In the genomic region with DNA sequence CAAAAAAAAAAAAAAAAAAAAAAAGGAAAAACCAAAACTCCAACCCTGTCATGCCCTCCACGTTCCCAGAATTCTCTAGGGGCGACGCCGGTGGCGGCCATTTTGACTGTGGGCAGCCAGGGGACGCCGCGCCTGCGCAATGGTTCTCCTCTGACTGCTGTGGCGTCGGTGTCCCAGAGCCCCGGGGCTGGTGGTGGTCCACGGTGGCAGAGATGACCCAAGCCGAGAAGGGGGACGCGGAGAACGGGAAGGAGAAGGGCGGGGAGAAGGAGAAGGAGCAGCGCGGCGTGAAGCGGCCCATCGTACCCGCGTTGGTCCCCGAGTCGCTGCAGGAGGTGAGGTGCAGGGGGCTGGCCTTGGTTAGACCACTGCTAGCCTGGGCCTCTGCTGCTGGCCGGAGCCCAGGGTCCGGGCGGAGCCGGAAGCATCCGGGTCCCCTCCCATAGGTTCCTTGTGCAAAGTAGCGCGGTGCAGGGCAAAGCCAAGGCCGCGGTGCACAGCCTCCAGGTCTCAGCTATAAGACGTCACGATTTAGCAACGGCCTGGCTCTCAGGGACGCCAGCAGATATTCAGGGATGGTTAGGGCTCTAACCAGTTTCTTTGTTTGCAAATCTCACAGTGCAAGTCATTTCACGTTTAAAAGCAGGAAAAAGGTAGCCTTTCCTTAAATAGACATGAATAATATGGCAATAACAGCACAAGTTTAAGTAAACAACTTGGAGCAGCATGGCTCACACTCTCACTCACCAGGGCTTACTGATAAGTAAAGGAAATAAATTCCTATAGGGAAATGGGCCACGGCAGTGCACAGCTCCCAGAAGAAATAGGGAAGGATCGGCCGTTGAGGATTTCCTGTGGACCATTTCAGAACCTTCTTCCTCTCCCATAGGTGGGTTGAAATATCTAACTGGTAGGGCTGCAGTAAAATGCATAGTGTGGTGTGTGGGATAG, we compare ENCODE assay signal across 8 mouse cellular contexts. TPM values are rescaled to one million over a fixed set of nuclear protein-coding genes. Genes with fewer than 3 reads are reported as not detected.
DNase-seq lines count a peak whose midpoint lies in the region; ATAC-seq lines count a peak whose summit lies in the region.

TSS of gene Actr8 (plus strand) at position 84 of the 951 bp plus-strand sequence.

- peak within 1 kb of the TSS; percentile 67 for H3K4me3 ChIP-seq in intestine, embryonic 14.5 days (ENCODE audit: low read depth, low read length)

- peaks cover 9% of the 10 kb centered on the region for H3K4me1 ChIP-seq in intestine, embryonic 14.5 days (replicated peaks; ENCODE audit: control insufficient read depth, insufficient read depth, low read length)

- H3K36me3 ChIP-seq in intestine, embryonic 14.5 days (ENCODE audit: control insufficient read depth, insufficient read depth, low read length): peaks cover 61% of the 10 kb centered on the region

- H3K9ac ChIP-seq in intestine, embryonic 14.5 days (ENCODE audit: low read length): peak within 1 kb of the TSS; percentile 89

- H3K27me3 ChIP-seq in intestine, embryonic 14.5 days (replicated peaks; ENCODE audit: control insufficient read depth, insufficient read depth, low read length): no peaks in the 10 kb centered on the region

- H3K27ac ChIP-seq in intestine, embryonic 14.5 days (ENCODE audit: low read depth): peak within 1 kb of the TSS; percentile 91

- intact Hi-C loops in left cerebral cortex, postnatal 14 days (cut with DNase I): no loop called here

- WGBS in intestine, embryonic 14.5 days: under 1% methylated on average over 44 of the region's 44 CpGs

- peak; percentile 96 to 98 for DNase-seq in adrenal gland, adult (ENCODE audit: inconsistent age in 2 of 2, low spot score in 1 of 2)
- DNase-seq in embryo, embryonic 10.5 days (ENCODE audit: low spot score): peak; percentile 95
- peak; percentile 92 for DNase-seq in gastrocnemius, postnatal 25 days
- peak; percentile 96 for DNase-seq in intestine, embryonic 14.5 days (ENCODE audit: low spot score)
- peak; percentile 88 to 93 for DNase-seq in left cerebral cortex, postnatal 14 days (ENCODE audit: low spot score in 2 of 2)
- DNase-seq in mesoderm, embryonic 11.5 days (ENCODE audit: low read depth, low spot score): peak; percentile 92
- peak; percentile 81 to 82 for DNase-seq in right cerebral cortex, postnatal 36 days (ENCODE audit: low spot score in 2 of 2)
- peak; percentile 93 for DNase-seq in yolk sac, embryonic 10.5 days (ENCODE audit: low spot score)

- H3K4me2 ChIP-seq in intestine, embryonic 14.5 days (ENCODE audit: low read length): peak within 1 kb of the TSS; percentile 93

- 0 out of 2 replicates have a peak, but pooled peaks cover 6% of the 10 kb centered on the region for H3K9me3 ChIP-seq in intestine, embryonic 14.5 days (ENCODE audit: control insufficient read depth, low read length)

- peak; percentile 99 for ATAC-seq in intestine, embryonic 14.5 days (replicated peaks; ENCODE audit: low FRiP score, low TSS enrichment, low read depth)

RNA-seq across cellular contexts. Expression of gene Actr8, which starts in this region (rescaled TPM):
- total RNA-seq in gastrocnemius, postnatal 25 days (2021): 10 to 100 TPM; 28.1 to 29.8 TPM
- polyA plus RNA-seq in intestine, embryonic 14.5 days (2014; fragmentation: Nextera tagmentation; extraction: Ambion mirVana): 51.0 and 57.4 TPM in 2 replicates
- total RNA-seq in left cerebral cortex, postnatal 14 days (2021): 10 to 100 TPM; 68.4 to 77.1 TPM

Comparison
In these comparisons a context has a peak if more than half of its experiments do, and no peak if none do; other contexts are left out.
1. Peak in every context shown above with its lines: DNase-seq, ATAC-seq, H3K4me3 ChIP-seq and H3K27ac ChIP-seq.